Mouse (Mus musculus) kidney, postnatal 10 days (tissue): Measurements from ENCODE around the gene Sox5.
"Not testable (repeated sequence)": the region's sequence is repeated elsewhere in the genome, so short reads cannot be mapped to it uniquely, and the experiment has no call there.

Experiments used
- DNase-seq: peaks from one replicate; pipeline ENCODE4 v3.0.0; 2021; ENCODE audit warnings: mixed read lengths

Gene Sox5

DNA sequence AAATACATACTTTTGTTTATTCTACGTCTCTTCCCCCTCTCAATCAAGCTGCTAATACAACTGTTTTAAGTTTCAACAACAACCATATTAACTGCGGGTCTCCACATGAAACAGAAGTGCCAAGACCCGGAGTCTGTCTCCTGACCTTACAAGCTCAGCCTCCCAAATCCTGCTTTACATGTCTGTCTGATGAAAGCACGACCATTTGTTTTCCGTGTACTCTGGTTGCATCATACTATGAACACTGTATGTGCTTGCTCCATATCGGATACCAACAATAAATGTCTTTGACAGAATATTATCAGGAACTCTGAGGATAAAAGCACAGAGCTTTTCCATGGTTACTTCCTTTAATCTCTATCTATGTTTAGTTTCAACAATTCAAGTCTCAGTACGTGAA, 516.8 kb downstream of the Sox5 start:
- DNase-seq, result no peak

DNA sequence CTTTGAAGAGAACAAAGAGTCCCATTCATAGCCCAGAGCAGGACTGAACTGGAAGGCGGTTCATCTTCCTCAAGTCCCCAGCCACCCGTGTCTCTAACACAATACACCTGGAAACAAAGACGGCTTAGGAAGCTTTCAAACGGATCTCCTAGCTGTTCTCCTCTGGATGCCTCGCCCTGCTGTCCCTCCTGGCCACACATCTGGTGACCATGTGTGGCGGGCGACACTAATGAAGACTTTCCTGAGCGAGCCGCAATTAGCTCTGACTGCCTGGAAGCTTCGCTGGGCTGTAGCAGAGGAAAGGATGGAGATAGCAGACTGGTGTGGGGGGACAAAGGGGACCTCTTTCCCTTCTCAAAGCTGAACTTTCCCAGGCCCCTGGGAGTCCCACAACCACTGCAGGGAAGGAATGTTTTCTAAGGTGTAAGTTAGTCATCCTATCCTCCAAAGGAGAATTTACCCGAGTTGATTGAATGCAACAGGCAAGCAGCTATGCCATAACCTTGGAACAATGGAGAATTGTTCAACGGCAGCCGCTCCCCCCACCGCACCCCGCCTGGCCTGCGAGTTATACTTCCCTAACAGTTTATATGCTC, 517.4 kb downstream of the Sox5 start:
- DNase-seq, result no peak

DNA sequence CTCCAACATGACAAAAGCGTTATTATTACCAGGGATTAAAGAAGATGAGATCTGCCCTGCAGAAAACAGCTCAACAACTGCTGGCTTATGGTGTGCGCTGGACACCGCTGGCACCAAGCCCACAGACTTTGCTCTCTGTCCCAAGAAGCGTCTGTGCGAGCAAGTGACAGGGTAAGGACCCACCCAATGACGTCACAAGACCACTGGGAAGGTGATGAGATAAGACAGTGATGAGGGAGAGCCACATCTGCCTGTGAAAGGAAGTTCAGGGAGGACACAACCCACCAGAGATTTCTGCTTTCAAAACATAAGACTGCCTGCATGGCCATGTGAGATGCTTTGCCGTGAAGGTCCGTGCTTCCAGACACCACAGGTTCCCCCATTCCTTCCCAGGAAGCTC, 525.3 kb downstream of the Sox5 start:
- no peak for DNase-seq

DNA sequence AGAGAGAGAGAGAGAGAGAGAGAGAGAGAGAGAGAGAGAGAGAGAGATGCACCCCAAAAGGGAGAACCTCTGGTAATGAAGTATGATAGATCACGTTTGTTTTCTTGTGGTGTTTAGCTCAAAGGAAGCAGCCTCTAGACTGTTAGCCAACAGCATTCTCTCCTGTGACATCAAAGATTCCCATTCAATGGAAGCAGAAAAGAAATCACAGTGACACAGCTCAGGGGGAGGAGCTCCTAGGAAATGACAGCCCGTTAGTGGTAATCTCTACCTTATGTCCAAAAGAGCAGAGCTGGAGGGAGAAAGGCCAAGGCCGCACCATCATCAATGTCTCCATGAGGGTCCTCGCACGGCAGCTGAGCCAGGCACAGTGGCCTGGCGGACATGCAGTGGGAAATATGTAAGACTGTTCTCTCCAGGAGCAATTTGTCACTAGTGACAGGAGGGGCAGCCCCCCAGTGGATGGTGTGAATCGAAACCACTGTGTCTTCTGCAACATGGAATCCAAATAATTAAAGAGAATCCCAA, 529.5 kb downstream of the Sox5 start:
- no peak for DNase-seq

DNA sequence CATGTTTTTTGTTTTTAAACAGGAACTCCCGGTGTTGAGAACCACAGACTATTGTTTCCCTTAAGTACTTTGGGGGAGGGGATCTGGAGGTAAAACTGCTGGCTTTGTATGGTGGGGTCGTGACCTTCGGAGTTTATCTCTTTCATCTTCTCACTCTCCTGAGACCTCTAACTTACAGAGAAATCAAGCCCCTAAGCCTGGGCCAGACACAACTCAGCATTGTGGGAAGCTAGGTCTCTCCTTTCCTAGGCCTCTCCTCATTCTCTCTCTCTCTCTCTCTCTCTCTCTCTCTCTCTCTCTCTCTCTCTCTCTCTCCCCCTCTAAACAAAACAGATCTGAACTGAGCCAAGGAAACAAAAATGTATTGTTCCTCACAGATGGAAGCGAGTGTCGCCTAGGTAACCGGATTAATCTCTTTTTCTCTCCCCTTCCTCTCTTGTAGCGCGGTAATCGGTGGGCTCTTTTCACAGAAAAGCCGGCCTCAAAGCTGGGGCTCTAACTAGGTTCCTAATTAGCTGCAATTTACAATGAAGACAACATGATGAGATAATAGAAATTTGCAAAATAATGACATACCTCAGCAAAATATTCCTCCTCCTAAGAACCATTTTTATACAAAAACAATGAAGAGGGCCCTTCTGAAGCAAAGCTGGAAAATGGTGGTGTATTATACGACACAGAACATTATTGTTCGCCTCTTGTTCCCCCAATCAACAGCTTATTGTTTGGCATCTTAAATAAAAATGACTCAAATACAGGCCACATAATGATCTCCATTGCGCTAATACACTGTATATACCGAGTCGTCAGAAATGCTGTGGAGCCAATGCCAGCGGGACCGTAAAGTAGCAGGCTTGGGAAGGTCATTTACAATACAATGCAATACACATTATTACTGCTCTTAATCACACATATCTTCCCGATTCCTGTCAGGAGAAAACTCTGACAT, 530.3 kb downstream of the Sox5 start:
- DNase-seq, result no peak

DNA sequence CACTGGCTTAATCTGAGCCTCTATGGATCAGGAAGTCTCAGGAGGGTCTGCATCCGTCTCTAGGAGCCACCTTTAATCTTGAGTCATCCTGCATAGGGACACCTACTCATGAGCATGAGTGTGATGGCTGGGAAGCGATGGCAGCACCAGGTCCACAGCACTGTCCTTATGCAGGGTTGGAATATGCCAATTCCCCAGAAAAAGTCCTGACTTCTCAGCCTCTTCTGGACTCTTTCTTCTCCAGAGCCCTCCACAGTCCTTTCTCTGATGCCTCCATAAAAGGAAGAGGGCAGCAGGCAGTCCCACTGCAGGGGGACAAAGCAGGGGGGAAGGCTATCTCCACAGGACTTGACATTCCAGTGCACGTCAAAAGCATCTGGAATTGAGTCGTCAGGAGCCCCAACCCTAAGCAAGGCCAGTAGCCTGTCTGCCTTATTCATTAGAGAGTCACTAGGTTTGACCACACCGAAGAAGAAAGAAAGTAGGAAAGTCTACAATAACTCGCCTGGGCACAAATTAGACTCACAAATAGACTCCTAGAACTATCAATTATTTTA, 531.1 kb downstream of the Sox5 start:
- no peak for DNase-seq

DNA sequence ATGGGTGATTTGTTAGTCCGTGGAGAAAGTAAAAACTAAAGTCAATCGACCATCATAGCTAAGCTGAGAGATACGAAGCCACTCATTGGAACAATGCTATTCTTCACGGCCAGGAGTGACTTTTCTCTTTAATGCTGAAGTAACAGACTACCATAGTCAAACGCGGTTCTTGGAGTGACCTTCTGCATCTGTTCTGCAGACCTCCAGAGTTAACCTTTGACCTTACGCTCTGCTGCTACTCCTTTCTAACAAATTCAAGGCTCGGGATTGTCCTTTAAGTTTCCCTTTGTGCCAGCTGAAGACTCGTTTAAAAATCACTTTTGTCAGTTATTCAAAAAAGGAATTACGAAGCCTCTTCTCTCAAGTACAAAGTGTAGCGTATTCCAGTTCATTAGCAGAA, 545.2 kb downstream of the Sox5 start:
- no peak for DNase-seq

DNA sequence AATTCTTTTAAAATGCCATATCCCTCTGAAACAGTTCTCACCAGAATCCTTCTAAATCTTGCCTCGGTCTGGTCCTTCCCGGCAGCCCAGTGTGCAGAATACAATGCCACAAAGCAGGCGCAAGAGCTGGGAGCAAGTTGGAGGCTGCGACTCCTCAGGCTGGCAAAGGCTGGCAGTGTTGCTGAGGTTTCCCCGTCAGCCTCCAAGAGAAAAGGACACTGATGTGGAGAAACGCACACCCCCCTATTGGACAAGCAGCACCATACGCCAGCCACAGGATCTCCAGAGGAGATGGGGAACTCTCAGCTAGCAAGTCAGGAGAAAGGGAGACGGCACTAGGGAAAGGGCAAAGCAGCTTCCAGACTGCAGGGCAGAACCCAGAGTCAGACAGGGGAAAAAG, 577.8 kb downstream of the Sox5 start:
- no peak for DNase-seq

DNA sequence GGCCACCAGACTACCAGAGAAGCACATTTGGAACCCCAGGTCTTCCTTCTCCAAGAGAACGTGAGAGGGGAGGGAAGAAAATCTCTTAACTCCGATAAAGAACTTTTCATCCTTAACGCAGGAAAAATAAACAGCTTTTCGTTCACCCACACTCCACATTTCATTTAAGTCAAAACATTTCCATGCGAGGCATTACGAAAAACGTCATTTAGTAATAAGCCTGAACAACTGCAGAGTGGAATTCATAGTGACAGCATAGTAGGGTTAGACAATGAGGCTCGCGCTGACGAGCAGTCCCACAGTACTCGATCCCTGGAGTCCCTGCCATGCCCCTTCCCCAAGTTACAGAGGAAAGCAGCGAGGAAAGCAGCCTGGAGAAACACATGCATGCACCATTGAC, 578.8 kb downstream of the Sox5 start:
- no peak for DNase-seq

DNA sequence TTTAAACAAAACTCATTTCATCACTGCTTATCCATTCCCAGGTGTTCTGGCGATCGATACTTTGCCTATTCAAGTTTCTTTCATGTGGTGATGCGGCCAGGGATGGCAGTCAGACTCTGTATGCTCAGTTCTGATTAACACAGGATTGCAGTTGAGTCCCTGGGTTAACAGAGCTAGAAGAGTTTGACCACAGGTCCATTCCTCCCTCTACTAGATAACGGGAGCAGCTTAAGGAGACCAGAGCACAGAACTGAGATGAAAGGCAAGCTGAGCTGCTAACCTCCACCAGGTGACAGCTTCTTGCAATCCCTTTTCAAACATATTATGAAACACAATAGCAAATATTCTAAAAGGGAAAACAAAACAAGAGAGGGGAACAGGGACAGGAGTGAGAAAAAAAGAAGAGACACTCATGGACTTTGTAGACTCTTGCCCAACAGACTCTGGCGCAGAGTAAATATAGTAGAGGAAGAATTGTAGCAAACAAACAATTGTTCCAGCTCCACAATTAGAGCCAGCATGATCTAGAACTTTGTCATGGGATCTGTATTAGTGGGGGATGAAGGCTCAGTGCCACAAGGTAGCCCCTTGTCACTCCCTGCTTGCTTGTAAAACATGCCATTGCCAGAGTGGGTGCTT, 580.3 kb downstream of the Sox5 start:
- DNase-seq, result no peak

DNA sequence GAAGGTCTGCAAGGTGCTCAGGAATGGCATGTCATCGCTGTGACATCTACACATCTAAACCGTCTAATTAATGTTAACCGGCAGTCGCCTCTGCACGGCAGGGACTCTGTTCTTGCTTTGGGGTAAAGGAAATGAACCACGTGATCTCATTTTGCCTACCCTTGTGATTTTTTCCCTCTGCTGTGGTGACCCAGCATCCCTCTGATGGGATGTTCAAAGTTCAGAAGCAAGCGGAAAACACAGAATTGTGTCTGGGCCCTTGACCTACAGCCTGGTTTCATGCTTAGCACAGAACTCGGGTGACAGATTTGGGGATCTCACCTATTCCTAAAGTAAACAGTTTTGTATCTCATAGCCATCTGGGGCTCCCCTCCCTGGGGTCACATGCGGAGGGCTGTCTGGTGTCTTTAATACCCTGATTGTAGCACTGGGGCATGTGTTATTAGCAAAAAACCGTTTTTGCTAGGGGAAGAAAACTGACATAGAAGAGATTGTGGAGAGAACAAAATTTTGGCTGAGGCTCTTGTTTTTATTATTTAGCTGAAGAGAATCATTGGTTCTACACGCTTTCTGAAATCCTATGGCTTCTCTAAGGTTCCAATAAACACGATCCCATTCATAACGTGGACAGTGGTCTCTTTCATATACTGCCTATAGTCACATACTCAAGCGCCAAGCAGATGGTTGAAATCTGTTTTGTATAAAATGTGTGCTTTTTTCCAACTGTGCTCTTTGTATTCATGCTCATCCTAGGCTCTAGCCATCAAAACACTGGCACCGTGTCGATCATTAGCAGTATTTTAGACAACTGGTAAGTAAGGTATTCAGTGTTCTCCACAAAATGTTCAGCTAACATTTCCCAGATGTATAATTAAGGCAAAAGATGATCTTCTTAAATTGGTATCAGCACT, 584.3 kb downstream of the Sox5 start:
- DNase-seq, result no peak

DNA sequence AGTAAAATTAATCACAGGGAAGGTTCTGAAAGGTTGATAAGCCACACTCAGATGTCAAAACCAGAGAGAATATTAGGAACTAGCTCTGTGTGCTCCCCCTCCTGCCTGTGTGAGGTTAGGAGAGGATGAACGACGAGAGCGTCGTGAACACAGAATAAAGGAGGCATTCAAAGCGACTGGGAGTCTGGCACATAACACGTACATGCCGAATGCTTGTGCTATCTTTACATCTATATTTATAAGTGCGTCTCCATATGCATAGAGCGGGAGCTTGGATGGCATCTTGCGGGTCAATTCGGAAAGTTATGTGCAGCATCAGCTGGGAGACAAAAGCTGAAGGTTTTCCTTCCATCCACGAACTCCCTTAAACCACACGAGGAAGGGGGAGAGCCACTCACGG, 585.8 kb downstream of the Sox5 start:
- DNase-seq, result no peak

DNA sequence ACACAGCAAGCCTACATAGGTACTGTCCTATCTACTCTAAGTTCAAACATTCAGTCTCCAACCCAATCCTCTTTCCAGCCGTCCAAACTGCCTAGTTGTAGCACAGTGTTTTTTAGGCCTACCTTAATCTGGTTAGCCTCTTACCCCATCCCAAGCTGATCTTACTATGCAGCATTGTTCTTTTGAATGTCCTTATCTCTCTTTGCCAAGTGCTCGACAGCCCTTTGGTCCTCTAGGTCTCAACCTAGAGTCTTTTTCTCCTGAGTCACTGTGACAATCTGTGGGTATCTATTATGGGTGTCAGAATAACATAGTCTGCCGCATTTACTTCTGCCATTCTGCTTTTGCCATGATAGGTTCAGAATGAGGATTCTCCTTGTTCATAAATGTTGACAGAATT, 598.7 kb downstream of the Sox5 start:
- DNase-seq, result no peak

DNA sequence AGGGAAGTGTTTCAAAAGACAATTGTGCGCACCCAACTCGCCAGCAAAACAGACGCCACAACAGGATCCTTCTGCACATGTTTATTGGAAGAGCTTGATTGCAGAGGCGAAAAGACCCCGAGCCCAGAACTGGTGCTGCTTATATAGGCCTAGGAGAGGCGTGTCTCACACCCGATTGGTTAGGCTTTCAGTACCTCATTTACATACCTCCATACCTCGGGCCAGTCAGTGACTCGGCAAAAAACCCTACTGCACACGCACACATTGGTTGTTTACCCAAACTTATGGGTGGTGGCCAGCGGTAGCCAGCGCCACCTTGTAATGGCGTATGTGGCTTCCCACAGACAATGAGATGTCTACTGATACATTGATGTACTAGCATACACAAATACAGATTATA, 599.3 kb downstream of the Sox5 start:
- not testable (repeated sequence) for DNase-seq

DNA sequence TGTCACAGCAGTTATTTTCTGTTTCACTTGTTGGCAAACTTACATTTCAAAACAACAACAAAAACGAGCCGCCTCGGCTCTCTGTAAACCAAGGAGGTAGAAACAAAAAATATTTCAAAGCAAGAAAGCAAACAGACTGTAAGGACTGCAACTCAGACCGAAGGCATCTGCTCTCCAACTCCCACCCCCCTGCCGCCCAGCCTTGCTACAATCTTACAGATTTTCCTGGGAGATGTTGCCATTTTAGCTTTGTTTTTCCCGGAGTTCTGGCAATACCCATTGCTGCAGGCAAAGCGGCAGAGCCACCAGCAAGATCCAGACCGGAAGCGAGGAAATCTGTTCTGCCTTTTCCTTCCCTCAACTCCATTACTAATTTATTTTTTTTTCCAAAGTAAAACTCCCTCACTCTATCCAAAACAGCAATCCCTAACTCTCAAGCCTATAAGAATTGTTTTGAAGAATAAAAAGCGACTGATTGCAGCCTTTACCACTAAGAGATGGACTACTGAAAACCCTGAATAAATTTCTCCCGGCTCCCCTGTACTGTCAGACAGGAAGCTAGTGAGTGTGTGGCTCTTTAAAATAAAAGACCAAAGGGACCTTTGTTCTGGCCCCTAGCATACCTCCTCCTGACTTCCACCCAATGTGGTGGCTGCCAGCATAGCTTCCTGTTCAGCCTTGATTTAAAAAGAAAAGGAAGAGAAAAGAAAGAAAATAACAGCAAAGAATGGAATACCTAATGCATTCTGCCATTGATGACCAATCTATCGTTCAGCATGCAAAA, 600.5 kb downstream of the Sox5 start:
- peak; percentile 26 for DNase-seq

DNA sequence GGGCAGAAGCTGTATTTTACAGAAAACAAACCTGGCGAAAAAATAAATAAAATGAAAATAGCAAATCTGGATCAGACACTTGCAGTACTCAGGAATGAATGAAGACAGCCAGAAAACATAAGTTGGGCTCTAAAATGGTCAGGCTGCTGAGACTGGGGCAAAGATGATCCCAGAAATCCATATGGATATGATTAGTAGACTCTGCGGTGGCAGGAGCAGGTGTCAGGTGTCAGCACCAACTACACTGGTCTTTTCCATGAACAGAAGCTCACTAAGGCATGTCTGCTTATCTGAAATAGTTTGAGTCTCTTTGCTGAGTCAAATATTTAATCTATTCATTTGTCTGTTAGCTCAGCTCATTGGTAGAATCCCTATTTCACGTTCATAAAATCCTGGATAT, 602.7 kb downstream of the Sox5 start:
- no peak for DNase-seq

DNA sequence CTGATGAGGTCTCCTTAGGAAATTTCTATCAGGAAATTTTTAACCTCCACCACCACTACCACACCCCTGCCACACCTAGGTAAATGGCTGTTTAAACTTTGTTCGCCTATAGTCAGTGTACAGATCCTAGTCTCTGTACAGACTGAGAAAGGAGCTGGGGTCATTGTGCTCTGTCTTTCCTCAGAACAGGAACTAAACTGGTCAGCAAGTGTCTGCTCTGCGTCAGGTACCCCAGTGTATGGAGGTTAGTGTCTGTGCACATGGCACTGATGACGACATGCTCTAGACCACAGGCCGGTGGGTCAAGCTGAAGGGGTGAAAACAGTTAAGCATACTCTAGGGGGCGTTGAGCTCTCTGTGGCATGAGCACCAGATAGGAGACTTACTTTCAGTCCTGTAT, 605.1 kb downstream of the Sox5 start:
- DNase-seq, result no peak

DNA sequence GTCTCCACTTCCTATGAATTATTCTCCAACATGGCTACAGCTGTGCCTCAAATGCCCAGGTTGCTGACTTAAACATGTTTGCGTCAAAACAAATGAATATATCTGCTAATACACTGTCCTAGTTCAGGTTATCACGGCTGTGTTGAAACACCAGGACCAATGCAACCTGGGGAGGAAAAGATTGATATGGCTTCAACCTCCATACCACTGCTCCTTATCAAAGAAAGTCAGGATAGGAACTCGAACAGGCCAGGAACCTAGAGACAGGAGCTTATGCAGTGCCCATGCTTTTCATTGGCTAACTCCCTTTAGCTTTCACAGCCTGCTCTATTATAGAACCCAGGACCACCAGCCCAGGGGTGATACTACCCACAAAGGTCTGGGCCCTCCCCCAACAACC, 606.2 kb downstream of the Sox5 start:
- DNase-seq, result no peak

DNA sequence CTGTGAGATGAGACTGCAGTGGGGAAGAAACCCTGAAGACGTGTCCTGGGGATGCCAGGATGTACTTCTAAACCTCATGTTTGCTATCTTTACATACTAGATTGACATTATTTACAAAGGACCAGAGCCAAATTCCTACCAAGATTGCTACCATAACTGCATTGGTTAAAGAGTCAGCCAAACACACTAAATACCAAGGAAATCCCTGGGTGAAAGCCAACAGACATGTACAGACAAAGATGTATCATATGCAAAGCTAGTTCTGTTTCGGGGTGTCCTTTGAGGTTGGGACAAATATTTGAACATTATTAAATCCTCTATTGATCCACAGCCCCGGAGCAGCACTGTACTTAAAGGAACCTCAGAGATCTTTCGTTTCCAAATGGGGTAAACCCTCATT, 611.2 kb downstream of the Sox5 start:
- DNase-seq, result no peak

DNA sequence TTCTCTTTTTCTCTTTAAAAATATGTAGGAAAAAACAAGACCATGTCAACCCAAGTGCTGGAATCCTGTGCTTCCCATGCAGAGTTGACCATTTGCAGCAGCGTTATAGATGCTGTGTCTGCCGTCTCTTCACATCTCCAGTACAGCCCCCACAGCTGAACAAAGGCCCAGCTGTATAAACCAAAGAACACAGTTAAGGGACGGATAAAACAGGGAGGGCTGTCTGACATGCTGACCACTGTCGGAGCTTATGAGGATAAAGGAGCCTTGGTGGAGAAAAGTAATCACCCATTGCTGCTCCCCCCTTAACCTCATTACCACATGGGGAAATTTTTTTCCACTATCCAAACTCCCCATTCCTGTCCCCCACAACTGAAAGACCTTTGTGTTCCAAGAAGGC, 612.0 kb downstream of the Sox5 start:
- no peak for DNase-seq

DNA sequence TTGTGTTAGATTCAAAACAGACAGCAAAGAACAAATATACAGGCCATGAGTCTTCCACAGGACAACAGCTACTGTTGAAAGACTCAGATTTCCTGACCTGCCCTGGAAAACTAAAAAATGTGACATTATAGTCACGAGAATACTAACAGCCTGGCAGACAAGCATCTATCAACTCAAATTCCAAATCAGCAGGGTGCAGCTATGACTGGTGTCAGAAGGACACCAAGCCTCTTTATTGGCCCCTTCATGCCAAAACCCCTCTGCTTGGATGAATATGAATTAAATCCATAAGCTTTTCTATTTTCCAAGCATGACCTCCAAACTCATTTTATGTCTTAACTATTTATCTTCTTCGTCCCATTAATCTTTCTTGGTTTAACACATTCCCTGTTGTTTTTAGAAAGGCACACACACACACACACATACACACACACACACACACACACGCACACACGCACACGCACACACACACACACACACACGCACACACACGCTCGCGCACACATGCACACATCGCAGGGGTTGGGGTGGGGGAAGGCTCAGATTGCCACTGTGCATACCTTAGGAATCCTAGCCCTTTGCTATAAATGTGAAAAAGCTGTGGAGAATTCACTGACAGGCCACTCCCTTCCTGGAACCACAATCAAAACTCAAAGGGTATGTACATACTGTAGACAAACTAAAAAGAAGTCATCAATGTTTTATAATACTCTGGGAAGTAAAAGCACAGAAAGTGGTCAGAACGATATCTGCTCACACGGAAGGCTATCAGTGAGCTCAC, 612.9 kb downstream of the Sox5 start:
- no peak for DNase-seq
